Mouse (Mus musculus): ENCODE results near the gene Pak1.
A peak's percentile ranks its signal among the peaks of the same experiment; 100 is the strongest.

The Pak1 gene

GRCm38 (mm10) chr7:97777191-97777590 is 11.2 kb upstream of the Pak1 start:
- DNase-seq (ENCODE audit: low read depth) = no peak

GRCm38 (mm10) chr7:97780222-97780621 is 8.1 kb upstream of the Pak1 start:
- no peak for DNase-seq (ENCODE audit: low read depth)

GRCm38 (mm10) chr7:97780815-97781214 is 7.5 kb upstream of the Pak1 start:
- no peak for DNase-seq (ENCODE audit: low read depth)

- DNase-seq (ENCODE audit: low read depth) = no peak
Observed at GRCm38 (mm10) chr7:97781496-97781895, 6.8 kb upstream of the Pak1 start.

GRCm38 (mm10) chr7:97783523-97783922 is 4.8 kb upstream of the Pak1 start:
- no peak for DNase-seq (ENCODE audit: low read depth)

GRCm38 (mm10) chr7:97788669-97789483 is 535 bp downstream of the Pak1 start:
- no peak for DNase-seq (ENCODE audit: low read depth)

GRCm38 (mm10) chr7:97790272-97790671 is 1.9 kb downstream of the Pak1 start:
- DNase-seq (ENCODE audit: low read depth) = no peak

GRCm38 (mm10) chr7:97792324-97792723 is 4.0 kb downstream of the Pak1 start:
- DNase-seq (ENCODE audit: low read depth) = peak; percentile 55

- DNase-seq (ENCODE audit: low read depth) = no peak
Observed at GRCm38 (mm10) chr7:97803116-97803515, 14.8 kb downstream of the Pak1 start.

GRCm38 (mm10) chr7:97804245-97805066 is 16.1 kb downstream of the Pak1 start:
- no peak for DNase-seq (ENCODE audit: low read depth)

- no peak for DNase-seq (ENCODE audit: low read depth)
Observed at GRCm38 (mm10) chr7:97805067-97805365, 16.7 kb downstream of the Pak1 start.

- no peak for DNase-seq (ENCODE audit: low read depth)
Observed at GRCm38 (mm10) chr7:97809307-97809706, 21.0 kb downstream of the Pak1 start.

GRCm38 (mm10) chr7:97821875-97822274 is 33.5 kb downstream of the Pak1 start:
- DNase-seq (ENCODE audit: low read depth) = no peak

GRCm38 (mm10) chr7:97829091-97829490 is 40.8 kb downstream of the Pak1 start:
- DNase-seq (ENCODE audit: low read depth) = no peak

- no peak for DNase-seq (ENCODE audit: low read depth)
Observed at GRCm38 (mm10) chr7:97830739-97831138, 42.4 kb downstream of the Pak1 start.

GRCm38 (mm10) chr7:97832987-97833386 is 44.6 kb downstream of the Pak1 start:
- DNase-seq (ENCODE audit: low read depth) = no peak

- no peak for DNase-seq (ENCODE audit: low read depth)
Observed at GRCm38 (mm10) chr7:97838574-97838973, 50.2 kb downstream of the Pak1 start.

- no peak for DNase-seq (ENCODE audit: low read depth)
Observed at GRCm38 (mm10) chr7:97841311-97841710, 53.0 kb downstream of the Pak1 start.

GRCm38 (mm10) chr7:97842332-97842731 is 54.0 kb downstream of the Pak1 start:
- no peak for DNase-seq (ENCODE audit: low read depth)

- peak; percentile 69 for DNase-seq (ENCODE audit: low read depth)
Observed at GRCm38 (mm10) chr7:97842806-97843570, 54.6 kb downstream of the Pak1 start.

GRCm38 (mm10) chr7:97844419-97844818 is 56.1 kb downstream of the Pak1 start:
- no peak for DNase-seq (ENCODE audit: low read depth)

GRCm38 (mm10) chr7:97845546-97845945 is 57.2 kb downstream of the Pak1 start:
- DNase-seq (ENCODE audit: low read depth) = no peak

- no peak for DNase-seq (ENCODE audit: low read depth)
Observed at GRCm38 (mm10) chr7:97846539-97846938, 58.2 kb downstream of the Pak1 start.

Measured in fibroblast of lung, adult 2 months (primary cell).